Mouse (Mus musculus) testis, adult 2 months (tissue): Measurements from ENCODE around the gene Paxbp1. TPM values are rescaled to one million over a fixed set of nuclear protein-coding genes. Genes with fewer than 3 reads are reported as not detected.

Source experiments
- H3K27ac ChIP-seq: fragments of 200-500 bp; 2 replicates; pipeline ENCODE4 v1.5.1; 2012; ENCODE audit warnings: low read depth, low read length; ENCODE audit not compliant: control insufficient read depth, insufficient read depth
- H3K27me3 ChIP-seq: fragments of 200-500 bp; 2 replicates; pipeline ENCODE4 v1.6.1; 2012; ENCODE audit warnings: mild to moderate bottlenecking, low read length, moderate library complexity; ENCODE audit not compliant: control insufficient read depth, insufficient read depth
- H3K36me3 ChIP-seq: fragments of 200-500 bp; 2 replicates; pipeline ENCODE4 v1.6.1; 2012; ENCODE audit warnings: mild to moderate bottlenecking, low read length; ENCODE audit not compliant: control insufficient read depth, insufficient read depth
- H3K4me1 ChIP-seq: fragments of 200-500 bp; 2 replicates; pipeline ENCODE4 v1.6.1; 2012; ENCODE audit warnings: low read length; ENCODE audit not compliant: control insufficient read depth, insufficient read depth
- H3K4me3 ChIP-seq: fragments of 200-500 bp; 2 replicates; pipeline ENCODE4 v1.5.1; 2012; ENCODE audit warnings: low read depth, mild to moderate bottlenecking, low read length, moderate library complexity, mixed read lengths; ENCODE audit not compliant: control insufficient read depth
- CTCF ChIP-seq: fragments of 200-500 bp; IDR thresholded peaks from 2 replicates; pipeline ENCODE4 v1.5.1; 2012; ENCODE audit warnings: low read depth, mild to moderate bottlenecking, inconsistent platforms, low read length, moderate library complexity; ENCODE audit not compliant: control insufficient read depth, insufficient read depth, insufficient replicate concordance
- POLR2A ChIP-seq: fragments of 200-500 bp; IDR thresholded peaks from 2 replicates; pipeline ENCODE4 v1.6.1; 2012; ENCODE audit warnings: low read depth, mild to moderate bottlenecking, inconsistent platforms, low read length, moderate library complexity; ENCODE audit not compliant: control insufficient read depth
- polyA plus RNA-seq: library from polyadenylated mRNA; depleted of rRNA; stranded (reverse); fragments of >200 nt; gene quantifications from 2 replicates; pipeline ENCODE4 v1.2.3, GENCODE M21; 2012

Paxbp1 gene
- polyA plus RNA-seq, 1 experiment = 19.9 TPM

GRCm38 (mm10) chr16:91010581-91011020 is 33.7 kb downstream of the Paxbp1 start:
- peak overlapping the region; percentile 65 for H3K27ac ChIP-seq
- peaks cover 4% of the 10 kb centered on the region; the same call in 1 of the 2 replicates for H3K4me1 ChIP-seq
- no peaks in the 10 kb centered on the region for H3K36me3 ChIP-seq
- H3K27me3 ChIP-seq = no peaks in the 10 kb centered on the region
- peak overlapping the region; percentile 91 for H3K4me3 ChIP-seq
- TF ChIP-seq POLR2A = no peak
- no peak for TF ChIP-seq CTCF

- H3K4me1 ChIP-seq = peaks cover 4% of the 10 kb centered on the region; the same call in 1 of the 2 replicates
- H3K27ac ChIP-seq = no peak overlapping the region
- H3K4me3 ChIP-seq = peak overlapping the region; percentile 91
- no peak for TF ChIP-seq POLR2A
- TF ChIP-seq CTCF = no peak
- no peaks in the 10 kb centered on the region for H3K27me3 ChIP-seq
- no peaks in the 10 kb centered on the region for H3K36me3 ChIP-seq
Observed at GRCm38 (mm10) chr16:91009942-91010529, 34.3 kb downstream of the Paxbp1 start.

GRCm38 (mm10) chr16:91004915-91005538 is 39.3 kb downstream of the Paxbp1 start:
- no peaks in the 10 kb centered on the region for H3K27me3 ChIP-seq
- H3K4me1 ChIP-seq = peaks cover 3% of the 10 kb centered on the region; the same call in 1 of the 2 replicates
- TF ChIP-seq POLR2A = no peak
- TF ChIP-seq CTCF = no peak

GRCm38 (mm10) chr16:91001098-91001497 is 43.2 kb downstream of the Paxbp1 start:
- H3K4me1 ChIP-seq = no peaks in the 10 kb centered on the region
- H3K36me3 ChIP-seq = no peaks in the 10 kb centered on the region
- no peak overlapping the region for H3K4me3 ChIP-seq
- H3K27ac ChIP-seq = no peak overlapping the region
- TF ChIP-seq POLR2A = no peak
- TF ChIP-seq CTCF = no peak
- no peaks in the 10 kb centered on the region for H3K27me3 ChIP-seq

More at GRCm38 (mm10) chr16:91004915-91005538, 39.3 kb downstream of the Paxbp1 start:
- H3K4me3 ChIP-seq = no peak overlapping the region
- H3K36me3 ChIP-seq = no peaks in the 10 kb centered on the region
- H3K27ac ChIP-seq = no peak overlapping the region

GRCm38 (mm10) chr16:90999827-91000226 is 44.5 kb downstream of the Paxbp1 start:
- TF ChIP-seq CTCF (no peak), POLR2A (no peak)
- H3K27ac ChIP-seq = no peak overlapping the region
- no peaks in the 10 kb centered on the region for H3K36me3 ChIP-seq
- H3K27me3 ChIP-seq = no peaks in the 10 kb centered on the region
- no peaks in the 10 kb centered on the region for H3K4me1 ChIP-seq
- no peak overlapping the region for H3K4me3 ChIP-seq

- H3K27me3 ChIP-seq = no peaks in the 10 kb centered on the region
- H3K36me3 ChIP-seq = no peaks in the 10 kb centered on the region
- no peak overlapping the region for H3K27ac ChIP-seq
- no peaks in the 10 kb centered on the region for H3K4me1 ChIP-seq
- TF ChIP-seq CTCF (no peak), POLR2A (no peak)
- H3K4me3 ChIP-seq = no peak overlapping the region
Observed at GRCm38 (mm10) chr16:90997822-90998221, 46.5 kb downstream of the Paxbp1 start.

- H3K4me3 ChIP-seq = no peak overlapping the region
- no peak overlapping the region for H3K27ac ChIP-seq
- no peaks in the 10 kb centered on the region for H3K27me3 ChIP-seq
- H3K4me1 ChIP-seq = no peaks in the 10 kb centered on the region
- no peaks in the 10 kb centered on the region for H3K36me3 ChIP-seq
- no peak for TF ChIP-seq CTCF
- no peak for TF ChIP-seq POLR2A
Observed at GRCm38 (mm10) chr16:90996327-90997243, 47.8 kb downstream of the Paxbp1 start.
